Mouse (Mus musculus) ES-E14 (cell line): ENCODE data around the gene Myo10.

ENCODE experiments used
- CHD2 ChIP-seq: IDR thresholded peaks from 2 replicates; pipeline ENCODE4 v1.6.1; 2014; ENCODE audit warnings: mild to moderate bottlenecking, low read depth, low read length, inconsistent platforms
- HCFC1 ChIP-seq: IDR thresholded peaks from 2 replicates; pipeline ENCODE4 v1.6.1; 2012; ENCODE audit warnings: low read length, inconsistent platforms, borderline replicate concordance; ENCODE audit not compliant: insufficient read depth
- ZNF384 ChIP-seq: IDR thresholded peaks from 2 replicates; pipeline ENCODE4 v1.6.1; 2012; ENCODE audit warnings: low read depth, low read length, inconsistent platforms

DNA sequence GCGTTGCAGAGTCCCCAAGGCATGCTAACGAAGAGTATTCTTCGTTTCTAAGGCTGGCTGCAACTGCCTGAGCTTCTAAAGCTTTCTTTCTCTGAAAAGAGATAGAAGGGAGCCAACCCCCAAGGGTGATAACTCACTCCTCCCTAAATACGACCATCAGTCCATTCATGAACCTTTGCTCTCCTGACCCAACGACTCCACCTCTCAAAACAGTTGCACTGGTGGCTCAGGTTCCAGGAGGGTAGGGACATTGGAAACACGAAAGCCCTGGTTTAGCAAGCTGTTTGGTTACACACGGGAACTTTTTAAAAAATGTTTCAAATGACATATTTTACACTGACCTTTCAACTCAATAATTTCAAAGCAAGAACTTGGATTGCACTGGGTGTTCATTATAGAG is 29.5 kb downstream of the Myo10 start:
- TF ChIP-seq HCFC1 = no peak
- TF ChIP-seq CHD2 = no peak
- TF ChIP-seq ZNF384 = no peak
